Mouse (Mus musculus): Measurements from ENCODE around the gene Rasgef1b.

Gene Rasgef1b

DNA sequence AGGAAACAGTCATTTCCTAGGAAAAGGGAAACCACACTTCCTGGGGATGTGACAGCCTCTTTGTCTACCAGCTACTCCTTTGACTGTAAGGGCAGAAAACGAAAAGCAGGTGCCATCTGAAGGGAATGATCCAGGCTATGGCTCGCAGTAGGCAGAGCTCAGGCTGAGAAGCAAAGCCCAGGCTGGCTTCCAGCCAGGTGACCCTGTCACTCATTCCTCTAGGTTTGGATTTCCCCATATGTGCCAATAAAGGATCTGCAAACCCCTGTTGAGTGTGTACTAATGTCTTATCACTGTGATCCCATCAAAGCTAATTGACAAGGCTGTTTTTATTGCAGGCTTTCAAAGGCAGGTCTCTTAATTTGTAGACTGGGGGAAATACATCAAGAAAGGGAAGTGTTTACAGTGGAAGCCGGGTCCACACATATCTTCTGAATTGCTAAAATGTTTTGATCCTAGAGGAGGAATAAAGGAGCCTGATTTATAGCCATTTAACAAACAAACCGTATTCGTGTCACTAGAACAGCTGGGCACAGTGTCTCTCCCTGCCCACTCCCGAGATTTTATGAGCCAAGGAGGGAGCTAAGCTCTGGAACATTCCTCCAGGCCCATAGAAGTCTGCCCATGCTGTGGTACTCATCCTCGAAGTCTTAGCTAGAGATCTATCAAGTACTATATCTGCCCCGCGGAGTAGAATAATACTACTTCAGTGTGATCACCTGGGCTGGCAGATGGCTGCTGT is 449.7 kb downstream of the Rasgef1b start:
- DNase-seq = peak; percentile 49

DNA sequence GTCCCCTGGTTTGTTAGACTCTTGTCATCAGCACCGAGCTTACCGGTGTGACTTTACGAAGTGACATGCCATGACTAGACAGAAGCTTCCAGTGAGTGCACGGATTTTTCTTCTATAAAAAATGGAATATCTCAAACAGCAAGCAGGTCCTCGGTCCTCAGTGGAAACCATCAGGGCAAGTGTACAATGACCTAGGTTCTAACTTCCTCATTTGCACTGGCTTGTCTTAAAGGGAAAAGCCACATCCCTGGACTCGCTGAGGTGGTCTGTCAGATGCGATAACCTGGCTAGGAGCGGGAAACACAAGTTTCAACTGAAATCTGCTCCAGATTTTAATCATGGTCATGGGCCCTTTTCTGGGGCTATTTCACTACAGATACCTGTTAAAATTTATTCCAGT is 450.5 kb downstream of the Rasgef1b start:
- no peak for DNase-seq

DNA sequence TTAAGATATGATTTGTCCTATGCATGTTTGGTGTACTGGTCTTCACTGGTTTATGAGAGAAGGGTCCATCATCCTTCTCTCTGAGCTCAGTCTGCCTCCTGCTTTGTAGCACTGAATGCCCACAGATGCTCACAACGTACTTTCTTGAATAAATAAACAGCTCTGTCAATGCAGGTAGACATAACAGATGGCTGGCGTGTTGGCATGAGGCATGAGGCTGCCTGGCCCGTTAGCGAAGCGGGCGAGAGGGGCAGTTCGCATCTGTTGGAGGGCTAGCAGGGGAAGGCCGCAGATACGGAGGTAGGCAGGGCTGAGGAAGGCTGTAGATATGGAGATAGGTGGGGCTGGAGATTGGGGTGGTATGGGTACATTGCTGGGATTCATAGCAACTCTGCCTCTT is 451.3 kb downstream of the Rasgef1b start:
- no peak for DNase-seq

DNA sequence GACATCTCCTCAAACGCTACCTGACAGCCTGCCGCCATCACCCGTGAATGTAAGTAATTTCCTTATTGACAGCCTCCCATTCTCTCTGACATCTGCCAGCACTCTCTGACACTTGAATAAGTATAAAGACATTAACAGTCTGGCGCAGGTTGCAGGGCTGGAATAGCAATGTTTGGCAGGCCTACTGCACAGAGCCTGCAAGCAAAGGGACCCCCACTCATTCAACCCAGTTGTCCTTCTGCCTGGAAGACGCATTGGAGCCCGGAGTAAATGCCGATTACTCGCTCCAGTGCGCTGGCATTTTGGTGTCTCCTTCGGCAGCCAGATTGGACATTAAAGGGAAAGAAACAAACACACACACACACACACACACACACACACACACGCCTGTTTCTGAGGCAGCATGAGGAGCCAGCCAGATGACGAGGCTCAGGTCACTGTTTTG is 454.7 kb downstream of the Rasgef1b start:
- DNase-seq = peak; percentile 91

DNA sequence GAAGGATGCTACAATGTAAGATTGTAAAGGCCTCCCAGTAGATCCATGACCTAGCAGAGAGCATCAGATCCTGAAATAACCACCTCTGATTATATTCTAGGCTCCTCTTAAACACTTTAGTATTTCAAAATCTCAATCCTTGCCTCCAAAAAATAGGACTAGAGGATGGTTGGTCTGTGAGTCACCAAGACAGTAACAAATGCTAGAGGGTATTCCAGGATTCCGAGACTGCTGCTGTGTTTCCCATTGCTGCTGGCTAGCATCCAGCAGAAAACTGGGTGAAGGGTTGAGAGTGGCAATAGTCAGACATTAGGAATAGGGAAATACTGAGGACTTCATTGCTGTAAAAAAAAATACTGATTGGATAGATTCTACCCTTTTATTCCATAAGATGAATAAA is 457.3 kb downstream of the Rasgef1b start:
- DNase-seq = no peak

DNA sequence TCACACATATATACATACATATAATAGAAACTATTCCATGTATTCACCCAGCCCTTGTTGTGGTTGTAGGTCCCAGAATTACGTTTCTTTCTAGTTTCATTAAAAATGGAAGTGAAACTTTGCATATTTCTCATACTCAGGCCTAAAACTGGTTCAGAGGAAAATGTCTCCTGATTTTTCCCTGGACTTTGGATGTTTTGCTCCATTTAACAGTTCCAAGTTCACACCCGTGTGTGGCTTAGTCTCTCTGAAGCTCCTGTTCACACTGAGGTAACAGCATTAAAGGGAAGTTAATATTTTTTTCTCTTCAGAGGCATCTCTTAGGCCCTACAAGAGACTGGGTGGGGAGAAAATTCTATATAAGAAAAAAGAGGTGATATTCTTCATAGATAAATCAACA is 459.7 kb downstream of the Rasgef1b start:
- no peak for DNase-seq

DNA sequence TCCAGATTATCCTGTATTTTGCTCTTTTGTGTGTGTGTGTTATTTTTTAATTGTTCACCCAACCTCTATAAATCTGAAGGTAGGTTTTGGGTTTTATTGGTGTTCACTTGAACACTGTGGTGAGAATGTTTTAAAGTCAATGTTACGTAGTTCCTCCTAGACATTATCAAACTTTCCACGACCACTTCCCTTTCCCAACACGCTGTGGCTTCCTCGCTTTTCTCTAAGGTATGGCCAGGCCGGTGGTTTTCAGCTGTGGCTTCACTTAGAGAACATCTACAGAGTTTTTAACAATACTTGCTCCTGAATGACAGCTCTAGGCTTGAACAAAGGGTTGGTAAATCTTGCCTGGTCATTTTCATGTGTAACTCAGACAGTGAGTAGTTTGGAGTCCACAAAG is 461.5 kb downstream of the Rasgef1b start:
- DNase-seq = no peak

DNA sequence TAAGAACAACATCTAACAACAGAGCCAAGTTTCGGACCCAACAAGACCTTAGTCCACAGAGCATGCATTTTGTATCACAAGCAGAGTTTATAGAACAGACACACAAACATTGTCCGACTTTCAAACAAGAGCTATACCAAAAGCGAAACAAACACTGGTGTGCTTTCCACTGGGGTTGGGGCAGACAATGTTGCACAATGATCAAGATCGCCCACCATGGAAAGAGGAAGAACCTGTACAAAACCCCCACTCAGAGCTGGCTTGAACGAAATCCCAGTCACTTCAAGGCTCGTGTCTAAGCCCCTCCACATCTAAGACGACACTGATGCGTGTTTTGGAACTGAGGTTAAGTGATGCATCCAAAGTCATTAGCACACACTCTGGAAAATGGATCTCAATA is 462.6 kb downstream of the Rasgef1b start:
- no peak for DNase-seq

DNA sequence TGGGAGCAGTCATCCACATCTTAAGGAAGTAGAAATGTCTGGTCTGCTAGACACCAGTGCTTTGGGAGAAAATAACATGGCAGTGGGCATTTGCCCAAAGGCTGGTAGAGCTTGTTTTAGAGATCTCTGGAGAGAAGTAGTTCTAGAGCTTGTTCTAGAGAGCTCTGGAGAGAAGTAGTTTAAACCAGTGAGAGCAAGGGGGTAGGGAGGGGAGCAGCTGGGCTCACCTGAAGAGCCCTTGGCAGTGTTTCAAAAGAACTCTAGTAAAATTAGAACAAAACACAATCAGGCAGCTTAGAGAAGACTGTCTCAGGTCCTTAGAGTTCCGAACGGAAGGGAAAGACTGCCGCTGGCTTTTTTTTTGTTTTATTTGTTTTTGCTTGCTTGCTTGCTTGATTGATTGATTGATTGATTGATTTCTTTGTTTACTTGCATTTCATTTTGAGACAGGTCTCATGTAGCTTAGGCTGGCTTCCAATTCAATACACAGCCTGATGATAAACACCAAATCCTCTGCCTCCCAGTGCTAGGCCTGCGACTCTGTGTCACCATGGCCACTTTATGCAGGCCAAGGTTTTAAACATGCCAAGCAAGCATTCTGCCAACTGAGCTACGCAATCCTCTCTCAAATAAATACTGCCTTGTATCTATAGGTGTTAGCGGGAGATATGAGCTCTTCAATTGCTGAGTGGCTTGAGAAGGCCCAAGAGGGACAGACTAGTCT is 466.5 kb downstream of the Rasgef1b start:
- DNase-seq = no peak

DNA sequence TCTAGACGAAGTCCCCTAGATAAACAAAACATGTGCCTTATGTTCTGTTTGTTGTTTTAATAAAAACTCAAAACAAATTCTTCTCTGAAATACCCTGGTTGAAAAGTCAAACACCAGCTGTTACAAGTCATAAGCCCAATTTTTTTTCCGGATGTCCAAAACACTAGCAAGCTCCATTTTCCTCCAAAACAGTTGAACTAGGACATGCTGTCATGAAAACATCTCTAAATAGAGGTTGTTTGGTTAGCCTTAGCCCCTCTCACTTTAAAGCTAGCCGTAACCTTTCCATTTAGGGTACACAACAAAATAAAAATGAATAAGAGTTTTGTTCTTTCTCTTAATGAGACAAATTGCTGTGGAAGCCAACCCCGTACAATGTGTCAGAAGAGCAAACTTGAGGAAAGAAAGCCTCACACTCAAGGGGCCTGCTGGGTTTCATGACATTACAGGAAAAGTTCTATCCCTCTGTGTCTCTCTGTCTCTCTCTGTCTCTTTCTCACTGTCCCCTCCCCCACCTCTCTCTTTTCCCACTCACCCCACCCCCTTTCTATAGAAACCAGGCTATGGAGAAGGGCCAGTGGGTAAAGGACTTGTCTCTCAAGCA is 467.6 kb downstream of the Rasgef1b start:
- no peak for DNase-seq

DNA sequence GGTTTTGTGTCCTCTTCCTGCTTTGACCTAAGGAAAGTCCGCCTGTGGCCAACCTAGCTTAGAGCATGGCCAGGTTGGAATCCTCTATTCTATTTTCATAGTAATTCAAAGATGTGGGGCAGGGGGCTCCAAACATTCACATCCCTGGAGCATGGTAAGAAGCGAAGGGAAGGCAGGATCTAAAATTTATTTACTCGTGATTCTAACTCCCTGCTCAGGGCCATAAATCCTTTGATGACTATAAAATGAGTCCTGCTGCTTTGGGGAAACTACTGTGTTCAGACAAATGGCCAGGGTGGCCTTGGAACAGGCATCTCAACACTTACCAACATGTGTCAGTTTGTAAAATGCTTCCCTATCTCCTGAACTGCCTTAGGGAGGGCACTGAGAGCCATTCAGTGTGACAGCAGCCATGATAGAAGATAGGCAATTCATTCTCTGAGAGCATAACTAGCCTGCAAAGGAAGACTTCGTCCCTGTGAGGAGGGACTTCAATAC is 470.8 kb downstream of the Rasgef1b start:
- no peak for DNase-seq

DNA sequence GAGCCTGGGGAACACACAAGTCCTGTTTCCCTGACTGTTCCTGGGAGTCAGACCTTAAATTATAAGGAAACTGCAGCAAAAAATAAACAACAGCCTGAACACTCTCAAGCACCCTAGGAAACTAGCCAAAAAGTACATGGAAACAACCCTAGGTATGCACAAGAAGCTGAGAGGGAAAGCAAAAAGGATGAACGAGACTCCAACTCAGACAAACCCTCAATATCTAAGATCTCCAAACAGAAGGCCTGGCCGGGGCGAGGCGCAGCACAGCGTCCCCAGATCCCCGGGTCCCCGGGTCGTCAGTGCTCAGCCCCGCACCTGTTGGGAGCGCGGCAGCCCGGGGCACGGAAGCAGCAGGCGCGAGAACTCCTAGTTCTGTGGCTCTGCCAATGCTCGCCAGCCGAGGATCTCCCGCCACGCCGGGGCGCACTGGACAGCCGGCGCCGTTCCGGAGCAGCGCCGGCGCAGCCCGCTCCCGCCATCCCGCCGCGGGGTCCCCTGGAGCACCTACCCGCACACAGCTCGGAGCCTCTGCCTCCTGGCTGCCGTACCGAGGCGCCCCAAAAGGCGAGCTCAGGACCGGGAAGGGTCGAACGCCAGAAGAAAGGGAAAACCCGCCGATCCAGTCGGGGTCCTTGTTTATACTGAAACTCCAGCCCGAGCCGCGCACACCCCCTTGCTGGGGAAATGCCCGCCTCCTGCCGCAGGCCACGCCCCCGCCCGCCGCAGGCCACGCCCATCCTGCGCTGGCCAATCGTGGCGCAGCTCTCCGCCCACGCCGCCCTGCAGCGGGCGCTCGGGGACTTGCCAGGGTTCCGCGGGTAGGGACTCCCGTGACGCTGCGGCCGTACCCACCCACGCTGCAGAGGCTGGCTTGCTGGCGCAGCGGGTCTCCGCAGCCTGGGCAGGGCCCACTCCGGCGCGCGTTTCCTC is 476.4 kb downstream of the Rasgef1b start:
- peak; percentile 96 for DNase-seq

DNA sequence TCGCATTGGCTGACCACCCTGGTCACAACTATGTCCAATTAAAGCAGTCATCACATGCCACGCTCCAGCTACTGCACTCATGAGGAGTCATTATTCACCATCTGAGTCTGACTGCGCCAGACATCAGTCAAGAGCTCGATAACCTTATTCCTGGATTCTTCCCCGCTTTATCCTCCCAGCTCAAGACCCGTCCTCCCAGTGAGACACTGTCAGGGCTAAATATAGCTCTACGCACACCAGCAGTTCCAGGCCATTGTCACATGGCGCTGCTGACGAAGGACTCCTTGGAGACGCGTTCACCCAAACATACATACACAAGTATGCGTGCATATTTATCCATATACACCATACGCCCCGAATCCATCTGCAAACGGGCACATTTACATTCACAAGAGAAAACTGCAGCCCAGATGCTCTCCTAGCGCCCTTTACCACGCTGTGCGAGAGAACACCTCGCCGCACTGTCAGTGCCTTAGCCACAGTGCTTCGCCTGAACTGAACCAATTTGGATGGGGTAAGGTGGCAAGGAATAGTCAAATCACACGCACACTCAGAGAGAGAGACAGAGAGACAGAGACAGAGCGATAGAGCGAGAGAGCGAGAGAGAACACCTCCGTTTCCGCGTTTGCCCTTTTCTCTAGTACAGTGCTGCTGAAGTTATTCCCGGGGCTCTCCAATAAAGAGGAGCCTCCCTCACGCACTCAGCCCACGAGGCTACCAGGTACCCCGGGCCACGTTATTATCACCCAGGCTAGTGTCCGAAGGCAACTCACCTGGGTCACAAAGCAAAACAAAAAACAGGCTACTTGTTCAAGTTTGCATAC is 477.3 kb downstream of the Rasgef1b start:
- DNase-seq = peak; percentile 80

DNA sequence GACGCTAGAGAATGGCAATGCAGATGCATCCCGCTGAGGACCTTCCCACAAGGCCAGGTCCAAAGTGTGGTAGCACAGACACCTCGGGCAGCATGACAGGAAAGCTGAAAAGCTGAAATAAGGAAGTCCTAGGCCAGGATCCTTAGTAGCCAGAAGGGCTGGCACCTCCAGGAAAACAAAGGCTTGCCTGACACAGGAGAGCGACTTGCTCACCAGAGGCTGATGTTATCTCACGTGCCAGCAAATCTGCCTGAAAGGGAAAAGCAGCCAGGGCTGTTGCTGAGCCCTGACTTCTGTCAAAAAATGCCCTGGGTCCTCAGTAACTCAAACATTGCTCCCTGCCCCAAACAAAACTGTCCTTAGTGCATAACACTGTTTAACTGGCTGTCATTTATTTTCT is 478.0 kb downstream of the Rasgef1b start:
- DNase-seq = no peak

DNA sequence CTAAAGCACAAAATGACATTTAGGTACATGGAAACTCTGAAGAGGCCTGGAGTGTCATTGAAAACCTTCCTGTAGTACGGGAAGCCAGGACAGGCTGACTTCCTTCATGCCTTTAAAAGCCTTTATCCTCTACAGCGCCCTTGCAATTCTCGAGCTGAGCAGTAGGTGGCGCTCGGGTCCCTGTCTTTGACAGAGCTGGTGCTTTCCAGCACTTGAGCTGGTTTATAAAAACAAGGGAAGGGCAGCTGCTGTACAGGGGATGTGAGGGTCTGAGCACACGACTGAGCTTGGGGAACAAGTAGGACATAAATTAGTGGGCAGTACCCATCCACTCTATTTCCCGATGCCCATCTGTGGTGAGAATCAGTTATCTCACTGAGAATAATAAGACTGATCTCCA is 480.4 kb downstream of the Rasgef1b start:
- DNase-seq = peak; percentile 94

DNA sequence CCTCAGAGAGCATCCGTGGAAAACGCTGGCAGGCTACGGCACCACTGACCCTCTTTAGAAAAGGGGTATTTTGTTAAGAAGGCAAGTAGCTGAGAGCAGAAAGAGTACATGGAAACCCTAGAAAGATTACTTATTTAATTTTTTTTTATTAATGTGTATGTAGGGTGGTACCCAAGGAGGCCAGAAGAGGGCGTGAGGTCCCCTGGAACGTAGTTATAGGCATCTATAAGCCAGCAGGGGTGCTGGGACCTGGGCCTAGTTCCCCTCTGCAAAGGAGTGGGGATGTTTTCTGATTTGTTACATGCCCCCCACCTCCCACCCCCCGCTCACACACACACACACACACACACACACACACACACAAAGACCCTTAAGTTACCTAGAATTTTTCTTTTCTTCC is 480.9 kb downstream of the Rasgef1b start:
- no peak for DNase-seq

DNA sequence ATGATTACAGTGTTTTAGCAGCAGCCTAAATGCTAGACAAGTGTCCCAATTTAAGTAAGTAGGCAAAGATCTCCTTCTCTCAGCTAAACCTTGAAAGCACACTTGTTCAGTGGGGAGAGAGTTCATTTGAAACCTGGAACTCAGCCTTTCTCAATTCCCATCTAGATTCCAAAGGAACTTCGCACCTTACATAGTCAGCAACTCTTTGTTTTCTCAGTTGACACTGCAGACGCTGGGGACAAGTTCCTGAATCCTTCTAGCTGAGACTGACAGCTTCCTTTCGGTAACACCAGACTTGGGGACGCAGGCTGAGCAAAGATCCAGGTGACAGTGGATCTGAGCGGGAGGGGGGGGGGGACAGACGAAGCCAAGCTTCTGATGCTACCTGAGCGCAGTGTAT is 481.4 kb downstream of the Rasgef1b start:
- no peak for DNase-seq

DNA sequence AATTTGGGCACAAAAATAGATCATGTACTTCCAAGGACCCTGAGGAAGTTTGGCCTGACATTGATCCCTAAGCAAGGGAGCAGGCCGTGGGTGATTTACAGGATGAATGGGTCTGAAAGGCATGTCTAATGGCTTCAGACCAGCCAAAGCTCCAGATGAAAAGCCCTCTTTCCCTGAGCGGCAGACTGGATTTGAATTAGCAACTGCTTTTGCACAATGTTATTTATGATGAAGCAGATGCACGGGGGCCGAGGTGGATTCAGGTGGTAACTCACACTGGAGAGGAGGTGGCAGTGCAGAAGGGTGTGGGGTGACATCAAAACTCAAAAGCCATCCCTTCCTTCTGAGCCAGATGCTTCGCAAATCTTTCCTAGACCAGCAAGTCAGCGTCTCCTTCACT is 481.9 kb downstream of the Rasgef1b start:
- no peak for DNase-seq

DNA sequence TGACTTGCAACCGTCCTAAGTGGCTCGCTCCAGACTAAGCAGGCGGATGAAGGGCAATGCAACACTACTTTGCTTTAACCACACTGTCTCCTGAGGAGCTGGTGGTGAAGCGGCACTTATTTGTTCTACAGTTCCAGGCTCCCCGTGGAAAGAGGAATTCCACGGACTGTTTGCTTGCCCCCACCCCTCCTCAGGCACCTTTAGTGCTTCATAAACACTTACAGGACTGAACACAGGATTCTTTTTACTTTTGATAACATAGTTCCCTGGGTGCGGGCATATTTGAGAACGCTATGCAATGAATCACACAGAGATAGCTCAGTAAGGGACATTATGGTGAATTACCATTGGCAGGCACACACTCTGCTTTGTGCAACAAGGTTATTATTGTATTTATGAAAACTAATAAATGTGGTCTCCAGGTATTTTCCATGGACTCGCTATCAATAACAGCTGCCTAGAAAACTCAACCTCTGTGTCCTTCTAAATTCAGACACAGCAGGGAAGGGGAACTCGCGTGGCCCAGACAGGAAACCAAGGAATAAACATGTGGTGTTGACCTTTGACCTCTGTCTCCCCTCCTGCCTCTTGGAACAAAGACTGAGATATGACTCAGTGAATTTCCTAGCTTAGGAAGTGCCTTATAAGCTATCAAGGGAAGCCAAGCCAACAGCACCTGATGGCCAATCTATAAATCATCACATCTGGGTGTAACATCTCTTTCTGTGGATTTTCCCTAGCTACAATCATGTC is 486.7 kb downstream of the Rasgef1b start:
- DNase-seq = no peak

DNA sequence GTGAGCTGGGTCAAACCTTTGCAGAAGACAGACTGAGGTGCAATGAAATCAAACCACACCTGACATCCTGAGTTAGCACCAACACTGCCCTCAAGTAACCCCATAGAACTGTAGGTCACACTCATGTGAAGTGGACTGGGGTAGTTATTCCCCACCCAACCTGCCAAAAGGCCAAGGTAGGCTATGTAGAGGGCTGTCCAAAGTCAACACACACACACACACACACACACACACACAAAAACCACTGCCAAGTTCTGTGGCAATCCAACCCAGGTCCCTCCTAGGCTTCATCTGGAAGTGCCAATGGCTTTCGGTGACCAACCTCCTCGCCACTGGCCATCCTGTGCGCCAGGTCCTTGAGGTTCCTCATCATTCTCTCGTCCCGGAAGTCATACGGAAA is 488.4 kb downstream of the Rasgef1b start:
- DNase-seq = no peak

DNA sequence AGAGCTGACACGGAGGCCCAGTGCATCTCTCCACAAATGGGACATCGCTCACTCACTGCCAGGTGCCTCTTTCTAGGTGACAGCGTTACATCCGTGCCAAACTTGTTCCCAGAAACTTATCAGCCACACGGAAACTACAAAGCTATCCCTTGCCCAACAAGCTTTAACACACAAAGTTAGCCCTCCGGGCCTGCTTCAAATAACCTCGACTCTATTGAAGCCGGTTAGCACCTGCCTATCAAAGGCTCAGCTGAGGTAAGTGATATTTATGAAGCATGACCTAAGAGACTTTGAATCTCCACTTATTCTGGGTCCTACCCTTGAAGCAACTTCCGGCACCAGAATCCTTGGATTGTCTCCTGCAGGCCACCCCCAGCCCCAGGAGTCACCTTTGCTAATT is 489.2 kb downstream of the Rasgef1b start:
- no peak for DNase-seq

All from retina, postnatal 1 day (tissue).